Mouse (Mus musculus) hindbrain, embryonic 10.5 days (tissue): ENCODE measurements around the gene Pkd1. TPM values are rescaled to one million over a fixed set of nuclear protein-coding genes. Genes with fewer than 3 reads are reported as not detected.

Experiments used
- polyA plus RNA-seq: library from polyadenylated mRNA; unstranded; fragments of >200 nt; fragmentation: Nextera tagmentation; extraction: Ambion mirVana; gene quantifications from 2 replicates; pipeline ENCODE4 v1.2.1, GENCODE M21; 2016

Gene Pkd1
- polyA plus RNA-seq, 1 experiment from 2014 or later, result 21.7 TPM

Other genes starting within 250 kb of the Pkd1 start
- gene Abca17, start 198.8 kb upstream of the Pkd1 start, polyA plus RNA-seq, result not detected in 2 replicates
- 10.2 and 13.7 TPM in 2 replicates for gene Abca3, start 197.9 kb upstream of the Pkd1 start, polyA plus RNA-seq
- 423 and 452 TPM in 2 replicates for gene Rnps1, start 135.3 kb upstream of the Pkd1 start, polyA plus RNA-seq
- 74.9 and 77.3 TPM in 2 replicates for gene Eci1, start 123.2 kb upstream of the Pkd1 start, polyA plus RNA-seq
- gene Dnase1l2, start 106.7 kb upstream of the Pkd1 start, polyA plus RNA-seq, result 3.0 and 4.3 TPM in 2 replicates
- gene E4f1, start 79.5 kb upstream of the Pkd1 start, polyA plus RNA-seq, result 37.8 and 40.1 TPM in 2 replicates
- 80.9 and 81.8 TPM in 2 replicates for gene Pgp, start 79.4 kb upstream of the Pkd1 start, polyA plus RNA-seq
- 0.61 and 2.5 TPM in 2 replicates for gene Bricd5, start 76.0 kb upstream of the Pkd1 start, polyA plus RNA-seq
- gene Mlst8, start 70.8 kb upstream of the Pkd1 start, polyA plus RNA-seq, result 35.1 and 36.0 TPM in 2 replicates
- 6.8 and 10.2 TPM in 2 replicates for gene Caskin1, start 61.2 kb upstream of the Pkd1 start, polyA plus RNA-seq
- 93.6 and 96.4 TPM in 2 replicates for gene Traf7, start 21.9 kb upstream of the Pkd1 start, polyA plus RNA-seq
- gene Rab26, start 15.6 kb upstream of the Pkd1 start, polyA plus RNA-seq, result 1.8 and 3.0 TPM in 2 replicates
- gene Tsc2, start 82.8 kb downstream of the Pkd1 start, polyA plus RNA-seq, result 64.1 and 86.9 TPM in 2 replicates
- gene Nthl1, start 82.8 kb downstream of the Pkd1 start, polyA plus RNA-seq, result 19.9 and 27.1 TPM in 2 replicates
- 34.2 and 39.2 TPM in 2 replicates for gene Slc9a3r2, start 100.5 kb downstream of the Pkd1 start, polyA plus RNA-seq
- gene Npw, start 108.6 kb downstream of the Pkd1 start, polyA plus RNA-seq, result not detected in 2 replicates
- 26.2 and 28.6 TPM in 2 replicates for gene Zfp598, start 119.9 kb downstream of the Pkd1 start, polyA plus RNA-seq
- gene Syngr3, start 140.1 kb downstream of the Pkd1 start, polyA plus RNA-seq, result 9.2 and 15.1 TPM in 2 replicates
- gene Gfer, start 146.3 kb downstream of the Pkd1 start, polyA plus RNA-seq, result 49.7 and 50.9 TPM in 2 replicates
- 1.5 and 1.8 TPM in 2 replicates for gene Noxo1, start 146.4 kb downstream of the Pkd1 start, polyA plus RNA-seq
- 133 and 140 TPM in 2 replicates for gene Tbl3, start 157.8 kb downstream of the Pkd1 start, polyA plus RNA-seq
- gene Rnf151, start 168.2 kb downstream of the Pkd1 start, polyA plus RNA-seq, result 0.22 TPM in 2 replicates
- gene Rps2, start 168.3 kb downstream of the Pkd1 start, polyA plus RNA-seq, result 1,403 and 1,781 TPM in 2 replicates
- gene Ndufb10, start 174.6 kb downstream of the Pkd1 start, polyA plus RNA-seq, result 212 and 240 TPM in 2 replicates
- not detected in 2 replicates for gene Rpl3l, start 178.0 kb downstream of the Pkd1 start, polyA plus RNA-seq
- 21.4 and 23.4 TPM in 2 replicates for gene Msrb1, start 186.8 kb downstream of the Pkd1 start, polyA plus RNA-seq
- gene Hs3st6, start 203.2 kb downstream of the Pkd1 start, polyA plus RNA-seq, result 1.5 and 2.0 TPM in 2 replicates